Mouse (Mus musculus): Measurements from ENCODE around the gene Osbpl6. TPM values are rescaled to one million over a fixed set of nuclear protein-coding genes. Genes with fewer than 3 reads are reported as not detected.
A peak's percentile ranks its signal among the peaks of the same experiment; 100 is the strongest.

Gene Osbpl6
- polyA plus RNA-seq, 2 experiments = 8.9 to 11.5 TPM

- Histone ChIP-seq H3K27ac (replicated peaks; ENCODE audit: low read depth, low read length) (no peak overlapping the region), H3K9ac (ENCODE audit: low read depth, low read length, severe bottlenecking) (no peak overlapping the region), H3K9me3 (ENCODE audit: control insufficient read depth, low read length) (no peaks in the 10 kb centered on the region), H3K36me3 (ENCODE audit: control insufficient read depth, insufficient read depth, low read length) (peaks cover 14% of the 10 kb centered on the region), H3K4me1 (ENCODE audit: control insufficient read depth, insufficient read depth, low read length) (no peaks in the 10 kb centered on the region), H3K27me3 (ENCODE audit: control insufficient read depth, insufficient read depth, low read length) (no peaks in the 10 kb centered on the region), H3K4me2 (replicated peaks; ENCODE audit: low read depth, low read length, severe bottlenecking) (no peak overlapping the region), H3K4me3 (replicated peaks; ENCODE audit: low read length) (no peak overlapping the region)
- 44% methylated on average over 3 of the region's 3 CpGs for WGBS
- no peak for TF ChIP-seq POLR2A (IDR thresholded peaks at IDR 0.05; ENCODE audit: borderline replicate concordance, extremely low read depth, insufficient read depth, insufficient read length)
- DNase-seq (ENCODE audit: low spot score) = no peak
- ATAC-seq (ENCODE audit: low FRiP score, low read depth) = no peak
These were observed 186.2 kb downstream of the Osbpl6 start for GRCm38 (mm10) chr2:76592401-76592924.

GRCm38 (mm10) chr2:76597521-76597920 lies 191.2 kb downstream of the Osbpl6 start:
- 53% methylated on average over 11 of the region's 11 CpGs for WGBS
- peak; percentile 57 for DNase-seq (ENCODE audit: low spot score)
- H3K9ac ChIP-seq (ENCODE audit: low read depth, low read length, severe bottlenecking) = no peak overlapping the region

GRCm38 (mm10) chr2:76599214-76599613 lies 192.9 kb downstream of the Osbpl6 start:
- 55% methylated on average over 5 of the region's 5 CpGs for WGBS

More at GRCm38 (mm10) chr2:76597521-76597920, 191.2 kb downstream of the Osbpl6 start:
- TF ChIP-seq POLR2A (IDR thresholded peaks at IDR 0.05; ENCODE audit: borderline replicate concordance, extremely low read depth, insufficient read depth, insufficient read length) = no peak
- Histone ChIP-seq H3K4me3 (replicated peaks; ENCODE audit: low read length) (no peak overlapping the region), H3K9me3 (ENCODE audit: control insufficient read depth, low read length) (no peaks in the 10 kb centered on the region), H3K27me3 (ENCODE audit: control insufficient read depth, insufficient read depth, low read length) (no peaks in the 10 kb centered on the region), H3K36me3 (ENCODE audit: control insufficient read depth, insufficient read depth, low read length) (peaks cover 7% of the 10 kb centered on the region), H3K4me2 (replicated peaks; ENCODE audit: low read depth, low read length, severe bottlenecking) (no peak overlapping the region), H3K4me1 (ENCODE audit: control insufficient read depth, insufficient read depth, low read length) (no peaks in the 10 kb centered on the region), H3K27ac (replicated peaks; ENCODE audit: low read depth, low read length) (no peak overlapping the region)
- peak; percentile 78 for ATAC-seq (ENCODE audit: low FRiP score, low read depth)

GRCm38 (mm10) chr2:76602256-76602655 lies 195.9 kb downstream of the Osbpl6 start:
- WGBS = 92% methylated on average over 1 of the region's 1 CpGs

More at GRCm38 (mm10) chr2:76599214-76599613, 192.9 kb downstream of the Osbpl6 start:
- H3K36me3 ChIP-seq (ENCODE audit: control insufficient read depth, insufficient read depth, low read length) = peaks cover 7% of the 10 kb centered on the region
- no peak overlapping the region for H3K9ac ChIP-seq (ENCODE audit: low read depth, low read length, severe bottlenecking)
- H3K9me3 ChIP-seq (ENCODE audit: control insufficient read depth, low read length) = no peaks in the 10 kb centered on the region
- H3K4me2 ChIP-seq (replicated peaks; ENCODE audit: low read depth, low read length, severe bottlenecking) = no peak overlapping the region
- H3K27ac ChIP-seq (replicated peaks; ENCODE audit: low read depth, low read length) = no peak overlapping the region
- H3K27me3 ChIP-seq (ENCODE audit: control insufficient read depth, insufficient read depth, low read length) = no peaks in the 10 kb centered on the region
- ATAC-seq (ENCODE audit: low FRiP score, low read depth) (no peak), DNase-seq (ENCODE audit: low spot score) (no peak)
- H3K4me1 ChIP-seq (ENCODE audit: control insufficient read depth, insufficient read depth, low read length) = no peaks in the 10 kb centered on the region
- no peak for TF ChIP-seq POLR2A (IDR thresholded peaks at IDR 0.05; ENCODE audit: borderline replicate concordance, extremely low read depth, insufficient read depth, insufficient read length)
- no peak overlapping the region for H3K4me3 ChIP-seq (replicated peaks; ENCODE audit: low read length)

GRCm38 (mm10) chr2:76606704-76607103 lies 200.4 kb downstream of the Osbpl6 start:
- no peaks in the 10 kb centered on the region for H3K27me3 ChIP-seq (ENCODE audit: control insufficient read depth, insufficient read depth, low read length)
- no peak for TF ChIP-seq POLR2A (IDR thresholded peaks at IDR 0.05; ENCODE audit: borderline replicate concordance, extremely low read depth, insufficient read depth, insufficient read length)
- H3K9ac ChIP-seq (ENCODE audit: low read depth, low read length, severe bottlenecking) = no peak overlapping the region
- DNase-seq (ENCODE audit: low spot score) (no peak), ATAC-seq (ENCODE audit: low FRiP score, low read depth) (no peak)
- 60% methylated on average over 3 of the region's 3 CpGs for WGBS
- no peak overlapping the region for H3K4me3 ChIP-seq (replicated peaks; ENCODE audit: low read length)
- no peaks in the 10 kb centered on the region for H3K36me3 ChIP-seq (ENCODE audit: control insufficient read depth, insufficient read depth, low read length)
- H3K9me3 ChIP-seq (ENCODE audit: control insufficient read depth, low read length) = no peaks in the 10 kb centered on the region
- H3K4me2 ChIP-seq (replicated peaks; ENCODE audit: low read depth, low read length, severe bottlenecking) = no peak overlapping the region
- no peaks in the 10 kb centered on the region for H3K4me1 ChIP-seq (ENCODE audit: control insufficient read depth, insufficient read depth, low read length)
- no peak overlapping the region for H3K27ac ChIP-seq (replicated peaks; ENCODE audit: low read depth, low read length)

More at GRCm38 (mm10) chr2:76602256-76602655, 195.9 kb downstream of the Osbpl6 start:
- no peak overlapping the region for H3K4me2 ChIP-seq (replicated peaks; ENCODE audit: low read depth, low read length, severe bottlenecking)
- H3K4me3 ChIP-seq (replicated peaks; ENCODE audit: low read length) = no peak overlapping the region
- H3K9me3 ChIP-seq (ENCODE audit: control insufficient read depth, low read length) = no peaks in the 10 kb centered on the region
- DNase-seq (ENCODE audit: low spot score) (no peak), ATAC-seq (ENCODE audit: low FRiP score, low read depth) (no peak)
- no peak overlapping the region for H3K9ac ChIP-seq (ENCODE audit: low read depth, low read length, severe bottlenecking)
- H3K4me1 ChIP-seq (ENCODE audit: control insufficient read depth, insufficient read depth, low read length) = no peaks in the 10 kb centered on the region
- TF ChIP-seq POLR2A (IDR thresholded peaks at IDR 0.05; ENCODE audit: borderline replicate concordance, extremely low read depth, insufficient read depth, insufficient read length) = no peak
- no peaks in the 10 kb centered on the region for H3K27me3 ChIP-seq (ENCODE audit: control insufficient read depth, insufficient read depth, low read length)
- no peak overlapping the region for H3K27ac ChIP-seq (replicated peaks; ENCODE audit: low read depth, low read length)
- no peaks in the 10 kb centered on the region for H3K36me3 ChIP-seq (ENCODE audit: control insufficient read depth, insufficient read depth, low read length)

All from limb, embryonic 14.5 days (tissue).